Mouse (Mus musculus) forebrain, embryonic 12.5 days (tissue): Measurements from ENCODE around the gene Zfp523. TPM values are rescaled to one million over a fixed set of nuclear protein-coding genes. Genes with fewer than 3 reads are reported as not detected.
"Not testable (repeated sequence)": the region's sequence is repeated elsewhere in the genome, so short reads cannot be mapped to it uniquely, and the experiment has no call there.

Experiments
- ATAC-seq: fragments of 200-750 bp; cut with Nextera tagmentation; 2 replicates; pipeline ENCODE4 v1.8.0; 2017; ENCODE audit warnings: moderate TSS enrichment; ENCODE audit not compliant: low FRiP score
- H3K27ac ChIP-seq: fragments of 300-500 bp; sonication (generic); 2 replicates; pipeline ENCODE4 v1.5.1; 2016; ENCODE audit warnings: mild to moderate bottlenecking
- H3K27me3 ChIP-seq: fragments of 300-500 bp; sonication (generic); 2 replicates; pipeline ENCODE4 v1.6.1; 2016; ENCODE audit warnings: mild to moderate bottlenecking
- H3K36me3 ChIP-seq: fragments of 300-500 bp; sonication (generic); replicated peaks from 2 replicates; pipeline ENCODE4 v1.6.1; 2016; ENCODE audit warnings: mild to moderate bottlenecking
- H3K4me1 ChIP-seq: fragments of 300-500 bp; sonication (generic); 2 replicates; pipeline ENCODE4 v1.6.1; 2016
- H3K4me2 ChIP-seq: fragments of 300-500 bp; sonication (generic); 2 replicates; pipeline ENCODE4 v1.6.1; 2016; ENCODE audit warnings: mild to moderate bottlenecking, moderate library complexity
- H3K4me3 ChIP-seq: fragments of 300-500 bp; sonication (generic); replicated peaks from 2 replicates; pipeline ENCODE4 v1.5.1; 2016; ENCODE audit warnings: mild to moderate bottlenecking
- H3K9ac ChIP-seq: fragments of 300-500 bp; sonication (generic); 2 replicates; pipeline ENCODE4 v1.6.1; 2016; ENCODE audit warnings: mild to moderate bottlenecking
- H3K9me3 ChIP-seq: fragments of 300-500 bp; sonication (generic); 2 replicates; pipeline ENCODE4 v1.6.1; 2016
- WGBS: fragments of 180-500 bp; shearing (Covaris S2); methylation state at CpG from one replicate; pipeline ENCODE4 v1.1.7; 2016; 5-methylcytosine and 5-hydroxymethylcytosine counted together
- polyA plus RNA-seq: library from polyadenylated mRNA; unstranded; fragments of >200 nt; fragmentation: Nextera tagmentation; extraction: Ambion mirVana; gene quantifications from 2 replicates; pipeline ENCODE4 v1.2.1, GENCODE M21; 2016

The Zfp523 gene
- polyA plus RNA-seq, 1 experiment from 2014 or later: 43.6 TPM

- peak overlapping the region; percentile 6; the same call in 1 of the 2 replicates for H3K4me2 ChIP-seq
- no peak for ATAC-seq
- 25% methylated on average over 23 of the region's 23 CpGs for WGBS
Observed at GRCm38 (mm10) chr17:28217721-28218649, 41.1 kb downstream of the Zfp523 start.

GRCm38 (mm10) chr17:28222463-28222862 is 45.5 kb downstream of the Zfp523 start:
- not testable (repeated sequence) for H3K9ac ChIP-seq, H3K4me3 ChIP-seq, H3K36me3 ChIP-seq, ATAC-seq, H3K27me3 ChIP-seq, H3K27ac ChIP-seq, H3K9me3 ChIP-seq, H3K4me2 ChIP-seq
- peaks cover 25% of the 10 kb centered on the region for H3K4me1 ChIP-seq
- 94% methylated on average over 10 of the region's 10 CpGs for WGBS

More at GRCm38 (mm10) chr17:28217721-28218649, 41.1 kb downstream of the Zfp523 start:
- Histone ChIP-seq H3K4me1 (peaks cover 7% of the 10 kb centered on the region), H3K9ac (peak overlapping the region; percentile 17; the same call in 1 of the 2 replicates), H3K36me3 (no peaks in the 10 kb centered on the region), H3K9me3 (no peaks in the 10 kb centered on the region), H3K27ac (peak overlapping the region; percentile 25; the same call in 1 of the 2 replicates), H3K4me3 (no peak overlapping the region), H3K27me3 (peaks cover 4% of the 10 kb centered on the region; the same call in 1 of the 2 replicates)

GRCm38 (mm10) chr17:28223561-28224391 is 46.8 kb downstream of the Zfp523 start:
- WGBS: 2% methylated on average over 46 of the region's 46 CpGs
- Histone ChIP-seq H3K27me3 (no peaks in the 10 kb centered on the region; the same call in 1 of the 2 replicates), H3K4me3 (peak overlapping the region; percentile 47), H3K4me1 (peaks cover 21% of the 10 kb centered on the region), H3K9me3 (no peaks in the 10 kb centered on the region), H3K4me2 (peak overlapping the region; percentile 82), H3K27ac (peak overlapping the region; percentile 86), H3K36me3 (no peaks in the 10 kb centered on the region), H3K9ac (peak overlapping the region; percentile 73)
- peak; percentile 89 for ATAC-seq

- Histone ChIP-seq H3K27me3 (no peaks in the 10 kb centered on the region; the same call in 1 of the 2 replicates), H3K27ac (no peak overlapping the region), H3K9me3 (no peaks in the 10 kb centered on the region), H3K4me2 (no peak overlapping the region), H3K9ac (no peak overlapping the region), H3K36me3 (no peaks in the 10 kb centered on the region), H3K4me1 (peaks cover 21% of the 10 kb centered on the region), H3K4me3 (no peak overlapping the region)
- 87% methylated on average over 10 of the region's 10 CpGs for WGBS
- no peak for ATAC-seq
Observed at GRCm38 (mm10) chr17:28224615-28225014, 47.7 kb downstream of the Zfp523 start.

GRCm38 (mm10) chr17:28226014-28226413 is 49.1 kb downstream of the Zfp523 start:
- Histone ChIP-seq H3K4me2 (peak overlapping the region; percentile 78), H3K36me3 (no peaks in the 10 kb centered on the region), H3K4me3 (peak overlapping the region; percentile 33), H3K9me3 (no peaks in the 10 kb centered on the region), H3K27me3 (peaks cover 2% of the 10 kb centered on the region; the same call in 1 of the 2 replicates), H3K27ac (peak overlapping the region; percentile 57; the same call in 1 of the 2 replicates), H3K4me1 (peaks cover 21% of the 10 kb centered on the region), H3K9ac (peak overlapping the region; percentile 44)
- WGBS: under 1% methylated on average over 21 of the region's 21 CpGs
- ATAC-seq: peak; percentile 60

- H3K9me3 ChIP-seq: no peaks in the 10 kb centered on the region
- no peak for ATAC-seq
- H3K4me3 ChIP-seq: no peak overlapping the region
- H3K4me1 ChIP-seq: peaks cover 13% of the 10 kb centered on the region
- WGBS: 87% methylated on average over 6 of the region's 6 CpGs
- no peak overlapping the region for H3K27ac ChIP-seq
- H3K9ac ChIP-seq: no peak overlapping the region
- H3K27me3 ChIP-seq: peaks cover 10% of the 10 kb centered on the region; the same call in 1 of the 2 replicates
- H3K36me3 ChIP-seq: no peaks in the 10 kb centered on the region
- no peak overlapping the region for H3K4me2 ChIP-seq
Observed at GRCm38 (mm10) chr17:28230486-28230885, 53.6 kb downstream of the Zfp523 start.

- WGBS: 86% methylated on average over 18 of the region's 18 CpGs
- H3K4me1 ChIP-seq: peaks cover 9% of the 10 kb centered on the region
- no peaks in the 10 kb centered on the region for H3K36me3 ChIP-seq
- no peak overlapping the region for H3K4me2 ChIP-seq
- no peak overlapping the region for H3K27ac ChIP-seq
- H3K9ac ChIP-seq: no peak overlapping the region
- no peak overlapping the region for H3K4me3 ChIP-seq
- peaks cover 10% of the 10 kb centered on the region; the same call in 1 of the 2 replicates for H3K27me3 ChIP-seq
- no peaks in the 10 kb centered on the region for H3K9me3 ChIP-seq
- no peak for ATAC-seq
Observed at GRCm38 (mm10) chr17:28231026-28231736, 54.3 kb downstream of the Zfp523 start.

GRCm38 (mm10) chr17:28232475-28233060 is 55.6 kb downstream of the Zfp523 start, which contains the start of gene Ppard:
Gene Ppard (plus strand): TSS chr17:28232700.
- ATAC-seq: peak; percentile 96
- under 1% methylated on average over 57 of the region's 57 CpGs for WGBS
- H3K4me1 ChIP-seq: peaks cover 14% of the 10 kb centered on the region
- H3K9ac ChIP-seq: peak within 1 kb of the TSS; percentile 85
- peak within 1 kb of the TSS; percentile 91 for H3K4me2 ChIP-seq
- peak within 1 kb of the TSS; percentile 61 for H3K27ac ChIP-seq
- no peaks in the 10 kb centered on the region; the same call in 1 of the 2 replicates for H3K36me3 ChIP-seq
- H3K9me3 ChIP-seq: no peaks in the 10 kb centered on the region
- peak within 1 kb of the TSS; percentile 78 for H3K4me3 ChIP-seq
- H3K27me3 ChIP-seq: peaks cover 10% of the 10 kb centered on the region; the same call in 1 of the 2 replicates

- 5% methylated on average over 17 of the region's 17 CpGs for WGBS
- H3K9me3 ChIP-seq: no peaks in the 10 kb centered on the region
- peaks cover 10% of the 10 kb centered on the region; the same call in 1 of the 2 replicates for H3K27me3 ChIP-seq
- ATAC-seq: no peak; the same call in 1 of the 2 replicates
- no peaks in the 10 kb centered on the region; the same call in 1 of the 2 replicates for H3K36me3 ChIP-seq
- peak overlapping the region; percentile 78 for H3K4me3 ChIP-seq
- no peak overlapping the region; the same call in 1 of the 2 replicates for H3K27ac ChIP-seq
- H3K4me1 ChIP-seq: peaks cover 16% of the 10 kb centered on the region
- peak overlapping the region; percentile 91 for H3K4me2 ChIP-seq
- H3K9ac ChIP-seq: peak overlapping the region; percentile 85
Observed at GRCm38 (mm10) chr17:28233091-28233731, 56.3 kb downstream of the Zfp523 start.

GRCm38 (mm10) chr17:28234641-28235040 is 57.7 kb downstream of the Zfp523 start:
- no peak overlapping the region for H3K4me3 ChIP-seq
- H3K4me2 ChIP-seq: no peak overlapping the region
- H3K4me1 ChIP-seq: peaks cover 16% of the 10 kb centered on the region
- H3K27me3 ChIP-seq: peaks cover 10% of the 10 kb centered on the region; the same call in 1 of the 2 replicates
- no peak overlapping the region for H3K9ac ChIP-seq
- H3K27ac ChIP-seq: no peak overlapping the region
- WGBS: 88% methylated on average over 5 of the region's 5 CpGs
- no peaks in the 10 kb centered on the region; the same call in 1 of the 2 replicates for H3K36me3 ChIP-seq
- no peak for ATAC-seq
- no peaks in the 10 kb centered on the region for H3K9me3 ChIP-seq
